Mouse (Mus musculus) liver, embryonic 16.5 days (tissue): Measurements from ENCODE around the gene Mpi. TPM values are rescaled to one million over a fixed set of nuclear protein-coding genes. Genes with fewer than 3 reads are reported as not detected.

Experiments used
- ATAC-seq: fragments of 200-750 bp; cut with Nextera tagmentation; 2 replicates; pipeline ENCODE4 v1.8.0; 2017; ENCODE audit warnings: low read depth, mild to moderate bottlenecking, moderate number of reproducible peaks, moderate library complexity
- H3K27ac ChIP-seq: fragments of 300-500 bp; sonication (generic); 2 replicates; pipeline ENCODE4 v1.5.1; 2014; ENCODE audit warnings: mild to moderate bottlenecking, low read length
- H3K27me3 ChIP-seq: fragments of 300-500 bp; sonication (generic); 2 replicates; pipeline ENCODE4 v1.6.1; 2014; ENCODE audit warnings: low read depth, low read length, mixed read lengths; ENCODE audit not compliant: control insufficient read depth, insufficient read depth
- H3K36me3 ChIP-seq: fragments of 300-500 bp; sonication (generic); 2 replicates; pipeline ENCODE4 v1.6.1; 2014; ENCODE audit warnings: mild to moderate bottlenecking; ENCODE audit not compliant: control insufficient read depth, insufficient read depth
- H3K4me1 ChIP-seq: fragments of 300-500 bp; sonication (generic); 2 replicates; pipeline ENCODE4 v1.6.1; 2014; ENCODE audit warnings: low read depth, low read length, mixed read lengths; ENCODE audit not compliant: control insufficient read depth
- H3K4me2 ChIP-seq: fragments of 300-500 bp; sonication (generic); 2 replicates; pipeline ENCODE4 v1.6.1; 2014; ENCODE audit warnings: low read depth, low read length, mixed read lengths
- H3K4me3 ChIP-seq: fragments of 300-500 bp; sonication (generic); 2 replicates; pipeline ENCODE4 v1.5.1; 2014; ENCODE audit warnings: low read depth, mild to moderate bottlenecking, low read length
- H3K9ac ChIP-seq: fragments of 300-500 bp; sonication (generic); 2 replicates; pipeline ENCODE4 v1.6.1; 2014; ENCODE audit warnings: low read depth, low read length
- H3K9me3 ChIP-seq: fragments of 300-500 bp; sonication (generic); replicated peaks from 2 replicates; pipeline ENCODE4 v1.6.1; 2016; ENCODE audit warnings: low read length; ENCODE audit not compliant: control insufficient read depth
- WGBS: fragments of 180-500 bp; shearing (Covaris S2); extraction: QIAGEN DNeasy Blood & Tissue Kit; methylation state at CpG from one replicate; pipeline ENCODE4 v1.1.7; 2014; ENCODE audit not compliant: insufficient replicate concordance; 5-methylcytosine and 5-hydroxymethylcytosine counted together
- polyA plus RNA-seq: library from polyadenylated mRNA; unstranded; fragments of >200 nt; fragmentation: Nextera tagmentation; extraction: Ambion mirVana; gene quantifications from 2 replicates; pipeline ENCODE4 v1.2.1, GENCODE M21; 2015

The Mpi gene
- 9.9 and 12.3 TPM in 2 replicates for polyA plus RNA-seq

DNA sequence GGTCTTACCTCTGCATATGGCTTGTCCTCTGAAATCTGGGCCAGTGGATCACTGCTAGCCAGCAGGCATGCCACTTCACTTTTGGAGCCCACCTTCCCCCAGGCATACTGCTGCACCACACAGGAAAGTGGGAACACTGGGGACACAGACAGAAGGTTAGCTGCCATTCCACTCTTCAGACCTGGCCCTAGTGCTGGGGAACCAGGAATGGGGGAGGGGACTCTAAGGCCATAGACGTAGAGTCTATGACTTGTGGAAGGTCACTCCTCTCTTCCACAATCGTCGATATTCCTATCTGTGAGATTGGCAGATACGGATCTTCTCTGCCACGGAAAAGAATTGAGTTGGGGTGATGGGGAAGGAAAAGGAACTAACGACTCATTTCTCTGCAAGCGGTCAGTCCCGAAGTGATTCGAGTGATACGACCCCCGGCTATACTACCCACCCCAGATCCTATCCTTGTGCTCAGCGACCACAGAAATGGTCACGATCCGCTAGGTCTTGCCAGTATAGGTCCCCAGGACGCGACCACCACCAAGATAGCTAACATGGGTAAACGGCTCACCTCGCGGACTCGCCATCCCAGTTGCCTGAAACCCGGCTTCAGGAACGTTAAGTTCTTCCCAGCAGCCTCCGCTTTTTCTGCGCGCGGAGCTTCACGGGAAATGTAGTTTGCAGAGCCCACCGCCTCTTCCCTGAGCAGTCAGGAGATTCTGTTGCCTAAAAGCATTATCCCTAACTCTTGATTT is at the start of gene Mpi:
TSS of gene Mpi (minus strand) at position 625 of the 749 bp plus-strand sequence.
- 2% methylated on average over 28 of the region's 28 CpGs for WGBS
- H3K4me2 ChIP-seq, result peak within 1 kb of the TSS; percentile 71
- H3K36me3 ChIP-seq, result no peaks in the 10 kb centered on the region
- H3K4me3 ChIP-seq, result peak within 1 kb of the TSS; percentile 69
- no peaks in the 10 kb centered on the region for H3K9me3 ChIP-seq
- H3K27ac ChIP-seq, result no peak within 1 kb of the TSS
- peak within 1 kb of the TSS; percentile 71 for H3K9ac ChIP-seq
- ATAC-seq, result no peak
- no peaks in the 10 kb centered on the region for H3K27me3 ChIP-seq
- H3K4me1 ChIP-seq, result peaks cover 11% of the 10 kb centered on the region

DNA sequence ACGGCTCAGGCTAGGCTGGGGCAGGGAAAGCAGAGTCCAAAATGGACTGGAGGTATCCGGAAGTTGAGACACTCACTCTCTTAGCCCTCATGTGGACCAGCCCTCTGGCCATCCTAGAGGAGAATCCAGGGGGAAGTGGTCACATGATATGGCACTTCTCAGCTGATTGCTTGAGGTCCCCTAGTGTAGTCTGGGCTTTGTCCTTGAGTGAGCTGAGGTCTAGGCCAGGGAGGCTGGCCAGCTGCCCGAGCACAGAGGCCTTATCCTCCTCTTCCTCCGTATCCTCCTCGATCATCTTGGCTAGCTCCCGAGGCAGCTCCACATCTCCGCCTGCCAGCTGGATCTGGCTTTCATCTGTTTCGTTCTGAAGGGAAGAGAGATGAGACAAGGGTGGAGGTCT is 49.5 kb upstream of the Mpi start:
- Histone ChIP-seq H3K4me2 (no peak overlapping the region), H3K36me3 (no peaks in the 10 kb centered on the region), H3K4me1 (peaks cover 7% of the 10 kb centered on the region), H3K9ac (no peak overlapping the region), H3K9me3 (no peaks in the 10 kb centered on the region), H3K27ac (no peak overlapping the region), H3K27me3 (peaks cover 18% of the 10 kb centered on the region), H3K4me3 (no peak overlapping the region)
- no peak for ATAC-seq
- WGBS, result 46% methylated on average over 8 of the region's 8 CpGs

DNA sequence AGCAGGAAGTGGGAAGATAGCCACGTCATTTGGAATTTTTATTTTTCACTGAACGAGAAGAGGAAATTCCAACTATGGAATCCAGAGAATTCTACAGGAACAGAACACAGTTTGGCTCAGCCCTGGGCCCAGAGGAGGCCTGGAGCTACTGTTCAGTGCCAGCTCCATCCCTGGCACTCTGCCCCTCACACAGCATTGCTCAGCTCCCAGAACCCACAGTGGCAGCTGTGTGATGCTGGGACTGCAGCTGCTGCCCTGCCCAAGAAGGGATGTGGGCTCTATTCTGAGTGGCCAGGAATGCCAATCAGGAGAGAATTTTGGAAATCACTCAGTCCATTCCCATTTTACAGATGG is 48.8 kb upstream of the Mpi start:
- no peak for ATAC-seq
- Histone ChIP-seq H3K27ac (no peak overlapping the region), H3K27me3 (peaks cover 17% of the 10 kb centered on the region), H3K4me2 (no peak overlapping the region), H3K4me1 (peaks cover 7% of the 10 kb centered on the region), H3K4me3 (no peak overlapping the region), H3K36me3 (no peaks in the 10 kb centered on the region), H3K9ac (no peak overlapping the region), H3K9me3 (no peaks in the 10 kb centered on the region)
- WGBS, result 33% methylated on average over 2 of the region's 2 CpGs

DNA sequence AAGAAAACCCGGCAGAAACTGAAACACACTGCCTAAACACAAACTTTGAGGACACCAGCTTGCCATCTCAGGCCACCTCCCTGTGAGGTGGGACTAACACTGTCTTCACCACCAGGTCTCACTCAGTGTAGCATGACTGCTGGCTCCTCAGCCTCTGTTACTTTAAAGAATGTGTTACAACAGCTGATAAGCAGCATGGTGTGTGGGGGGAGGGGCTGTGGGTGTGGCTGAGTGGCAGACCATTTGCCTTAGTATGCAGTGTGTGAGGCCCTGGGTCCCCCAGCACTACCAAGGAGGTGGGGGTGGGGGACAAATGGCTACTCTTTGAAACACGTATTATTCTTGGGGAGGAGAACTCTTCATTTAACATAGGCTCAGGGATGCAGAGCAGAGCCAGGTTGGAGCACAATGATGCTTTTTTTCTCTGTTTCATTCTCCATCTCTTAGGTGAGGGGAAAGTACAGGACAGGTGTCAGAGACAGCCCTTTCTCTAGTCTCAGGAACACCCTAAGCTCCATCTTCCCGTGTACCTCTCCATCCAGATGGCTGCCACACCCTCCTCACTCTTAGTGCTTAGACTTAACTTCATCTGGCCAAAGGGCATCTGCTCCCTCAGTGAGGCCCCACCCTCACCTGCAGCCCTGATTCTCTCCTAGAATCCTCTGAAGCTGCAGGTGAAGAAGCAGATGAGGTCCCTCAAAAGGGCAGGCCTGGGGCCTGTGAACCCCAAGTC is 48.2 kb upstream of the Mpi start:
- 17% methylated on average over 3 of the region's 3 CpGs for WGBS
- Histone ChIP-seq H3K27me3 (peaks cover 11% of the 10 kb centered on the region; the same call in 1 of the 2 replicates), H3K36me3 (no peaks in the 10 kb centered on the region), H3K4me2 (no peak overlapping the region), H3K4me1 (peaks cover 7% of the 10 kb centered on the region), H3K27ac (no peak overlapping the region), H3K4me3 (no peak overlapping the region), H3K9ac (no peak overlapping the region), H3K9me3 (no peaks in the 10 kb centered on the region)
- 0 out of 2 replicates have a peak, but pooled peaks have one; percentile 24 for ATAC-seq

DNA sequence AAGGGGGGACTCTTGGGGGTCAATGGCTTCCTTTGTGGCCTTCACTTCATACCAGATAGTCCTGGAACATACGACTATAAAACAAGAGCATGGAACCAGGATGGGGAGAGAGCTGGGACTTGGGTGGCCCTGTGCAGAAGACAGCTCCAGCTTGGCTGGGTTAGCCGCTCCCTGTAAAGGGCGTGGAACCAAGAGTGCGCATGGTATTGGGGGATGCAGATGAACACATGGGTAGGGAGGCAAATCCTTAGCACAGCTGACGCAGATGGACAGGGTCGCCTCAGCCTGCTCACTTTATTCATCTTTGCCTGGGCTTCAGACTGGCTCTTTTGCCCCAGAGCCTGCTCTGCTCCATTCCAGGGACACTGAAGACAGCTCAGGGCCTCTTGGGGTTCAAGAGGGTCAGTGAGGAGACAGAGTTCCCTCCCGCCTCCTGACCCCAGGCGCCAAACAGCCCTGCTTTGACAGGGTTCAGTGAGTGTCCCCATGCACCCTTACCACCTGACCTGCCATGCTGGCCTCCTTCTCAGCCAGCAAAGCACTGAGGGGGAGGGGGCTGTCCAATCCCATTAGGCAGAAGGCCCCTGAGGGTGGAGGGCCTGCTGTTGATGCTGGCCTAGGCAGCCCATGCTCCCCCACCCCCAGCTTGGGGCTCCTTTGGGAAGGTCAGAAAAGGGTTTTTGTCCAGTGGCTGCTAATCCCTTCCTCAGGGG is 46.4 kb upstream of the Mpi start:
- ATAC-seq, result no peak
- H3K9ac ChIP-seq, result no peak overlapping the region
- no peak overlapping the region for H3K27ac ChIP-seq
- no peaks in the 10 kb centered on the region for H3K9me3 ChIP-seq
- peaks cover 10% of the 10 kb centered on the region for H3K4me1 ChIP-seq
- H3K36me3 ChIP-seq, result no peaks in the 10 kb centered on the region
- H3K4me2 ChIP-seq, result no peak overlapping the region
- H3K4me3 ChIP-seq, result no peak overlapping the region
- 0 out of 2 replicates have a peak, but pooled peaks cover 2% of the 10 kb centered on the region for H3K27me3 ChIP-seq
- WGBS, result 53% methylated on average over 8 of the region's 8 CpGs

DNA sequence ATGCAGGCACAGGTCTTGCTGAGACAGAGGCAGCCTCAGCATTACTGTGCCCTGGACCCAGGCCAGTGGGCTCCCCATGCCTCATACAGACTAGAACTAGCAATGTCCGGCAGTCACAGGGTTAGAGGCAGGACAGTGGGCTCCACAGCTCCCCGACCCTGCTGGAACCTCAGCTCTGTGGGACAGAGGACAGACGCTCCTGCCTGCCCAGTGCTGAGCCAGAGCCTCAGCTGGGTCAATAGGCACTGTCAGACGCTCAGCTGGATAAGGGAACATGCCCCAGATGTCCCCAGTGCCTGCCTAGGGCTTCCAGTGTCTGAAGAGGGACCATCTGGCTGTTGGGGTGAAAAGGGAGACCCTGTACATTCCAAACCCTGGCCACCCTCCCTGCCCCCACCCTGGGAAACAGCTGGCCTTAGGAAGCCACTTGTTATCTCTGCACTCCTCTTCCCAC is 45.4 kb upstream of the Mpi start:
- H3K27ac ChIP-seq, result no peak overlapping the region
- 40% methylated on average over 4 of the region's 4 CpGs for WGBS
- ATAC-seq, result no peak
- no peak overlapping the region for H3K9ac ChIP-seq
- H3K4me1 ChIP-seq, result peaks cover 12% of the 10 kb centered on the region
- no peaks in the 10 kb centered on the region for H3K27me3 ChIP-seq
- H3K9me3 ChIP-seq, result no peaks in the 10 kb centered on the region
- no peaks in the 10 kb centered on the region for H3K36me3 ChIP-seq
- H3K4me2 ChIP-seq, result no peak overlapping the region
- H3K4me3 ChIP-seq, result no peak overlapping the region

DNA sequence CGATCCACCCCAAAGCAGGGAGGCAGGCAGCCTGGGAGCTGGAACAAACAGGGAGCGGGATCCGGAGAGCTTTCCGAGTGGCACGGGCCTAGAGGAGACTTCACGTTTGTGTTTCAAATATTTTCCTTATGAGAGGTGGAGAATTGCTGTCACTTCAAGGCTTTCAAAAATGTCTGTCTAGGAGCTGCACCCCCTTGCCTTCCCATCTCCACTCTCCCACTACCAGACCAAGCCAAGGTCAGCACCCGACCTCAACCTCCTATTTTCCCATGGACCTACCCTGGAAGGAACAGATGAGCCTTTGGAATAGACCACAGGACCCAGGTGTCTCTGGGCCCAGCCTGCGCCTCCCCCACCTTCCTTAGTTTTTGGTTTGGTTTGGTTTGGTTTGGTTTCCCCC is 44.7 kb upstream of the Mpi start:
- H3K27ac ChIP-seq, result no peak overlapping the region
- 80% methylated on average over 8 of the region's 8 CpGs for WGBS
- H3K9me3 ChIP-seq, result no peaks in the 10 kb centered on the region
- H3K4me1 ChIP-seq, result peaks cover 12% of the 10 kb centered on the region
- H3K4me2 ChIP-seq, result no peak overlapping the region
- no peak overlapping the region for H3K9ac ChIP-seq
- H3K4me3 ChIP-seq, result no peak overlapping the region
- H3K36me3 ChIP-seq, result no peaks in the 10 kb centered on the region
- H3K27me3 ChIP-seq, result no peaks in the 10 kb centered on the region
- ATAC-seq, result no peak

DNA sequence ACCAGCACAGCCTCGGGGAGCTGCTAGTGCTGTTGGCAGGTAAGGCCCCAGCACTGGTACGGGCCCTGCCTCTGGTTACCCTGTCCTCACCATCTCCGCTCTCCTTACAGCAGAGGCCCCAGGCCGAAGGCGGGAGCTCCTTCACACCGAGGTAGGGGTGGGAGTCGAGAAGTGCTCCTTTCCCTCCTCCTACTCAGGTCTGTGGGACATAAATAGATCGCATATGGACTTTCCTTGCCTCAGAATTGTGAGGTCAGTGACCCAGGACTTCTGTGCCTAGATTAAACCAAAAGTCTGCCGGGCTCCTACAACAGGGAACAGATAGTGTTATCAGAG is 41.6 kb upstream of the Mpi start:
- H3K36me3 ChIP-seq, result no peaks in the 10 kb centered on the region
- 71% methylated on average over 9 of the region's 9 CpGs for WGBS
- no peak overlapping the region for H3K27ac ChIP-seq
- ATAC-seq, result no peak
- H3K4me2 ChIP-seq, result no peak overlapping the region
- peaks cover 14% of the 10 kb centered on the region for H3K4me1 ChIP-seq
- no peak overlapping the region for H3K4me3 ChIP-seq
- H3K9me3 ChIP-seq, result no peaks in the 10 kb centered on the region
- no peak overlapping the region for H3K9ac ChIP-seq
- H3K27me3 ChIP-seq, result no peaks in the 10 kb centered on the region
